Mouse (Mus musculus): ENCODE data around the gene Il1r1.

Gene Il1r1

DNA sequence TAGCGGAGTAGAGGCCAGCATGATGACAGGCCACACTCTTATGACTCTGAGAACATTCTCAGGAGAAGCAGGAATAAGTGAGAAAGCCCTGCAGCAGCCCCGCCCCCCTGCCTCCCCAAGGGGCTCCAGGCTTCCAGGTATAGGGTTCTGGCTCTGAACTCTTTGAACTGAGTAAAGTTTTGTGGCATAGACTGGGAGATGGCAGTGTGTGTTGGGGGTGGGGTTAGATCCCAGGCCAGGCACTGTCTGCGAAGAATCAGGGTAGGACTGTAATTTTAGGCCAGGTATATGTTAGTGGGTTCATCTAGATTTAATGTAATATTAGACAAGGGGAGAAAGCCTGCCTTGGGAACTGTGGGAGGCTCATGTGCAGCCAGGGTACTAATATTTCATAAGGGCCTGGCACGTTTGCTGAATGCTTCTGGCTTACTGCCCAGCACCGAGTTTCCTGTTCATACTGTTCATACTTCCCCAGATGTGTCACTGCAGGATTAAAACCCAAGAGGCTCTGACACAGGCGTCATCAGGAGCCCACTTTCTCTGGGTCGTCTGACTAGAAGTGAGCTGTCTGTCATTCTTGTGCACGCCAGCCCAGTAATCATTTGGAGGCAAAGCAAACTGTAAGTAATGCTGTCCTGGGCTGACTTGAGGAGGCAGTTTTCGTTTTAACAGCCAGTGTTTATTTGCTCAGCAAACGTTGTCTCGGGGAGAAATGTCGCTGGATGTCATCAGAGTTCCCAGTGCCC lies at the start of gene Il1r1:
Gene Il1r1 (plus strand): TSS at position 542 of the 746 bp plus-strand sequence.
- peak; percentile 59 for DNase-seq (ENCODE audit: inconsistent ontology term)

DNA sequence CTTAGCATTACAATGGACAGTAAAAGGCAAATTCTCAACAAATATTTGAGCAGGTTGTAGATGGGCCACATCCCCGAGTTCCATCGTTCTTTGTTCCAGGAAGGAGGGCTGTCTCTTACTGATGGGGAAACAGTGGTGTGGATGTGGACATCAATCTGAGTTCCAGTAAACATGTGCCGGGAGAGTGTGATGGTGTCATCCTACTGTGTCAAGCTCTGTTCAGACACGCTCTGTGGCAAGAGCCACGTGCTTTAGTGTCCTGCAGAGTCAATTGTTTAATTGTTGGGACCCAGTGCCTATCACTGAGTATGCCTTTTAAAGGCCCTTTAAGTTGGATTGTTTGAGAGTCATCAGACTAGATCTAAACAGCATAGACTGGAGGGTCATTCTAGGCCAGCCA lies 49.8 kb upstream of the Il1r1 start:
- no peak for DNase-seq (ENCODE audit: inconsistent ontology term)

DNA sequence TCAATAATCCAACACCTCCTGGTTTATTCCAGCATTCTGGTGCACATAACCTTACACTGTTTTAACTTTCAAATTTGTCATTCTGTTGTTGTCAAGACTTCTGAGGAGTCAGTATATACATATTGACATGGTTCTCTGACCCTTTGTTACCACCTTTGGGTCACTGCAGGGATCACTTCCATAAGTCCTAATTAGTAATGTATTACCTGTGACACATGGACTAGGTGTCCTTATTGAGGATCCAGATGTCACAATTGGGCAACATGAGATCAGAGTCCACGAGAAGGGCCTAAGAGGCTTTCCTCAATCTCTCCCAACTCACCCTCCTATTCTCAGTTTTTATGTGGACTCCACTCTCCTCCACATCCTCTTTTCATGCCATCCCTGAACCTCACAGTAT lies 49.1 kb upstream of the Il1r1 start:
- no peak for DNase-seq (ENCODE audit: inconsistent ontology term)

DNA sequence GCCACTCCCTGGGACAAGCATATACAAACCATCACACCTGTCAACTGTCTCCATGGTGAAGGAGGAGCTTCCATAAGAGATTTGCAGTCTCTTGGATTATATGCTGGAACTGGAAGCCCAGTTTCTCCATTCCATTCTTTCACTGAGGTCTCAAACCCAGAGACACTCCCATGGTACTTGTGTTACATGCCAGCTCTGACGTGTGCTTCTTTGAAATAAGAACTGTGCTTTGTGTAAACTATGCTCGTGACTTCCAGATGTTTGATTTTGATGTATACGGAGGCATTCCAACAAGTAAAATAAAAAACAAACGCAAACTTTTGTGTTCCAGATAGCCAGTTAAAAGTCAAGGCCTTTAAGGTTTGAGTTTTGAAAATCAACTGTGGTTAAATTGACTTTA lies 45.8 kb upstream of the Il1r1 start:
- DNase-seq (ENCODE audit: inconsistent ontology term), result no peak

DNA sequence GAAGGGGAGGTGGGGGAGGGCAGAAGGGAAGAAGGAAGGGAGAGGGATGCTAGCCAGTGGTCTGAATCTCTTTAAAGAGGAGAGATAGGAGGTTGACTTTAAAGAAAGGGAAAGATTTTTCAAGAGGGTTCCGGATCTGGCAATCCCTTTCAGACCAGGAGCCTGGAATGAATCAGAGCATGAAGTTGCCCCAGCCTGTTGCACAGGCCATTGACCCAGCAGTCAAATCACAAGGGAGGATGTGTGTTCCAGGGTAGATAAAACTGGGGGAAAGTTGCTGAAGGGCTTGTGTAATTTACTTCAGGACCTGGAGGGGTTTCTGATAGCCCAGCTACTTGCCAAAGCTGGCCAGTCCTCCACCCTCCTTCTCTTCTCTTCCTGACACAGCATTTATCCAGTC lies 45.4 kb upstream of the Il1r1 start:
- DNase-seq (ENCODE audit: inconsistent ontology term), result peak; percentile 40

DNA sequence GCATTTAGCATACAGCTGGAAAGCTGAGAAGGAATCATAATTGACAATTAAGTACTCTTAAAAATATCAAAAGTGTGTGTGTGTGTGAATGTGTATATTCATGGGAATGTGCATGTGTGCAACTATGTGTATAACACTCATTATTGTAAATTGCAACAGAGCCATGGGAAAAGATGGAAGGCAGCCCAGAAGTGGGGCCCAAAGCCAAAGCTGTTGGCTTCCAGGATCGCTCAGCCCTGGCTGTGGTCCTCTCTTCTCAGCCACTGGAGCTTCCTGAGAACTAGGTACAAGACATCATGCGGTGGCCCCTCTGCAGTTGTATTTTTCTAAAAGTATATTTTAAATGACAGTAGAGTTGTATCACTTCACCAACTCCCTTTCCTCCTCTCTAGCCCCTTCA lies 44.0 kb upstream of the Il1r1 start:
- peak; percentile 30 for DNase-seq (ENCODE audit: inconsistent ontology term)

DNA sequence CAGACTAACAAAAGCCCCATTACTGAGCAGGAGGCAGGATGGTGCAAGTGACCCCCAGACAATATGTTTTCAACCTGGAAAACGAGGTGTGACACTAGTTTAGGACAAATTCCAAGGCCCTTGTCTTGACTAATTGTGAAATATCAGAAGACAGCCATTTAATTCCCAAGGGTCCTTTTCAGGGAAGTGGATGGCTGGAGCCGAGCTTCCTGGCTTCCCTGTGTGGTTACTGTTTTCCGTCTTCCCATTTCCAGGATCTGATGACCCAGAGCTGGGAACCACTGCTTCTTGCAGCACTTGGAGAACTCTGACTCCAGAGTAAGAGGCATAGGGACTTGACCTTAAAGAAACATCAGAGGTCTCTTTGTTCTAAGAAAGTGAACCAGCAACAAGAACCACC lies 43.2 kb upstream of the Il1r1 start:
- no peak for DNase-seq (ENCODE audit: inconsistent ontology term)

DNA sequence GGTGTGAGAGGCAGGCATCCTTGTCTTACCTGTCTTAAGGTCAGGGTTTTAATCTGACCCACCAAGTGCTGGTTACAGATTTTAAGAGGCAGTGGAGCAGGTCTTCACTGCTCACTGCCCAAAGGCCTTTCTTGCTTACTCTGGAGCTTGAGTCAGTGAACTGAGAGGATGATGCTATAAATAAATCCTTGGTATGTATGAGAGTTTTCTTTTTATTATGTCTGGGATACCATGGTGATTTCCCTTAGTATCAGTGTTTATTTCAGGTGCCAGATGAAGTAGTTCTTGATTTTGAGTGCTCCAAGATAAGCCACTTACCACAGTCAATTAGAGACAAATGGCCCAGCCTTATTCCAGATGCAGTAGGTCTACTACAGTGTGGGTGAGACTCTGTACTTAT lies 41.5 kb upstream of the Il1r1 start:
- DNase-seq (ENCODE audit: inconsistent ontology term), result no peak

DNA sequence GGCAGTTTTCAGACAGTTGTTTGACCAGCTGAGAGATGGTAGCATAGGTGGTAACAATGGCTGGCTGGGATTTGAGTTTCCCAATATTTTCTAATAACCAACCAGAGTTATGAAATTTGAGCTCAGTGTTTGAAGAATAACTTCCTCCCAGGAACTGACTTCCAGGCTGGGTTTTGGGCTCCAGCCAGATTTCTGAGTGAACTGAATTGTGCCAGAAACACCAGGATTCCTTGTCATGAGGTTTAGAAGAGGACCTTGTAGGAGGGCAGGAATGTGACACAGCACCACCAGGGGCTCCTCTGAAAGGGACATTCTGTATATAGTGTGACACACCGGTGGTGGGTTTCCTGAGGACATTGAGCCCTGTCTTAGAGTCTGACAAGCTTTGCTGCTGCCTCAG lies 36.9 kb upstream of the Il1r1 start:
- DNase-seq (ENCODE audit: inconsistent ontology term), result peak; percentile 80

DNA sequence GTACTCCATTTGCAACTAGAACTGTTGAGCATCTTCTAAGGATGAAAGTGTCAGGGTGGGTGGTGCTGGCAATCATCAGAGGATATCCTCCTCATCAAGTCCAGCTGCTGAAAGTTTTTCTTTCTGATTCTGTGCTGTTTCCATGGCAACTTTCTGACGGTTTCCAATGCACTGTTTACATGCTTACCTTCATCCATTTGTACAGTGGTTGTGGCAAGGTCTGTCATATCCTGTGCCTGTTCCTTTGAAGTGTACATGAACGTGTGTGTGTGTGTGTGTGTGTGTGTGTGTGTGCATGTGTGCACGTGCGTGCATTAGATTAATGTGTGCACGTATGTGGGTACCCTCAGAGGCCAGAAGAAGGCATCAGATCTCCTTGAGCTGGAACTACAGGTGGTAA lies 34.9 kb upstream of the Il1r1 start:
- DNase-seq (ENCODE audit: inconsistent ontology term), result no peak

DNA sequence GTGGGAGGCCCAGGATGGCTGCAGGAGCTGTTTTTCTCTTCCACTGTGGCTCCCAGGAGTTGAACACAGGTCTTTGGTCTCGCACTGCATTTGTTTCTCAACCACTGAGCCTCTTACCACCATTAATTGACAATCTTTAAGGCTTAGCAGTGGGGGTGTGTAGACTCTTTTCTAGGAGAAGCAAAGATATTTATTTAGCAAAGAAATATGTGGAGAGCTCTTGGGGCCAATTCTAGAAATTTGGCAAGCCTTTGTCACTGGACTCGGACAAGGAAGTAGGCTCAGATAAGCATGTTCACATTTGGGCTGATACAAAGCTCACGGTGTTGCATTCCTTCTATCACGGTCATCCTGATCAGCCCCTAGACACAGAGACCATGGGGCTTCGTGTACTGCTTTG lies 34.0 kb upstream of the Il1r1 start:
- DNase-seq (ENCODE audit: inconsistent ontology term), result no peak

DNA sequence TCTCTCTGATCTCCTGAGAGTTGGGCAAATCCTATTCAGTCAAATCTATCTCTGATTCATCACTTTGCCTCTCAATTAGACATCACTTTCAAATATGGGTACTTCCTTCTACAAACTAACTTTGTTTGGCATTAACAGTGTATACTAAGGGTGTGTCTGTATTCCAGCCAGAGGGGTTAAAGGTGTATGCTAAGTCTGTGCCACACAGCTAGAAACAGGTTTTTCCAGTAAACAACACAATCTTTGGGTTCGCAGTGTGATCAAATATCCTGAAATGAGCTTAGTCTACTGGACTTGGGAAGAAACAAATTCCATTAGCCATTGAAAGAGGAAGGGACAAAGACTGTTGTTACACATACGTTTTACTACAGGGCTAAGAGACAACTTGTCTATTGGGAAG lies 30.6 kb upstream of the Il1r1 start:
- DNase-seq (ENCODE audit: inconsistent ontology term), result no peak

DNA sequence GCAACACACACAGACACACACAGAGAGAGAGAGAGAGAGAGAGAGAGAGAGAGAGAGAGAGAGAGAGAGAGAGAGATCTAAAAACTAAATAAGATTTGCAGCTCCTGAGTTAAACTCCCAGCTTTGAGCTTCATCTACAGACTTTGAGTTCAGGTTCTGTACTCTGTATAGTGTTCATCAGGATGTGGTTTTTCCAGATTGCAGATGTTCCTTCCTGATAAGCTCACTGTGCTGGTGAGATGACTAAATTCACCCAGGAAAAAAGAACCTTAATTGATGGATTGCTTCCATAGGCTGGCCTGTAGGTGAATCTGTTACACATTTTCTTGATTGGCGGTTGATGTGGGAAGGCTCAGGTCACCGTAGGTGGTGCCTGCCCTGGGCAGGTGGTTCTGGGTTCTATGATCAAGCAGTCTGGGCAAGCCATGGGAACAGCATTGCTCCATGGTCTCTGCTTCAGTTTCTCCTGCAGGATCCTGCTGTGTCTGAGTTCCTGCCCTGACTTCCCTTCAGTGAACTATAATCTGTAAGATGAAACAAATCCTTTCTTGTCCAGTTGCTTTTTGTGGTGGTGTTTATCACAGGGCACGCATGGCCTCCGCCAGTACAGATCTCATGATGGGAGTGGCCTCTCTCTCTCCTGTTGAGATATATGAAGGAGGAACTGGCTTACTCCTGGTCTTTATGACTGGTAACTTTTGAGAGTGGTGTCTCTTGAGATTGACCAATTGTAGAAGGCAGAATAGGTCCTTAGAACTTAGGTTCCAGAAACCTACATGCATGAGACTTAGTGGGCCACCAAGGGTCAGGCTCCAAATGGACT lies 11.3 kb upstream of the Il1r1 start:
- no peak for DNase-seq (ENCODE audit: inconsistent ontology term)

DNA sequence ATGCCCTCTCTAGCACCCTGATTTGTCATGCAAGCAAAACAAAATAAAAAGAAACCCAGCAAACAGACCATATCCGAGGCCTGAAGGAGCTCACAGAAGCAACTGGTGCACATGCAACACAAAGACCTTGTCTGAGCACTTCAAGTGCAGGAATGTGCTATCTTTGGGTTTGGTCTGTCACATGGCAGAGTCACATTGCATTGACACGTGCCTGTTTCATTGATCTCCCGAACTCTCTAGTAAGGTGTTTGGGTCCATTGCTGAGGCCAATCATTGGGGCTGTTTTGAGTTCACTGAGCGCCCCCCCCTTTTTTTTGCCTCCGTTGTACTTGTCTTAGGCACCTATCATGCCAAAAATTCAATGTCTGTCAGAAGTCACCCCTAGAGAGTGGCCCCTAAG lies 7.4 kb upstream of the Il1r1 start:
- DNase-seq (ENCODE audit: inconsistent ontology term), result no peak

DNA sequence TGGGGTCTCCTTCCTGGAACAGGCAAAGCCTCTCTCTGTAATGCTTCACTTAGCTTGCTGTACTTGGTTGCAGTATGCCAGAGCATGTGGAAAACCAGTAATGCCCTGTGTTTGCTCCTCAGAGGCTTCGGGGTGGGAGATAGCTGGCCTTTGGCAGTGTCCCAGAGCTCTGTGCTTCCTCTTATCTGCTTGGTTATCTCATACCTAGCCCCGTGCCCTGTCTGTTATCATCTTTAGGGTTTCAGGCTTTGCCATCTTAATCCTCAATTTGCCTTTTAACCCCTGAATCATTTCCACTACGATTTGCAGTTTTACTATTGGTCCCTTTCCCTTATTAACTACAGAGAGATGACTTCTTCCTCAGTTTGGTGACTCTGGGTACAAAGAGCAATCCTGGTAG lies 6.3 kb upstream of the Il1r1 start:
- DNase-seq (ENCODE audit: inconsistent ontology term), result no peak

DNA sequence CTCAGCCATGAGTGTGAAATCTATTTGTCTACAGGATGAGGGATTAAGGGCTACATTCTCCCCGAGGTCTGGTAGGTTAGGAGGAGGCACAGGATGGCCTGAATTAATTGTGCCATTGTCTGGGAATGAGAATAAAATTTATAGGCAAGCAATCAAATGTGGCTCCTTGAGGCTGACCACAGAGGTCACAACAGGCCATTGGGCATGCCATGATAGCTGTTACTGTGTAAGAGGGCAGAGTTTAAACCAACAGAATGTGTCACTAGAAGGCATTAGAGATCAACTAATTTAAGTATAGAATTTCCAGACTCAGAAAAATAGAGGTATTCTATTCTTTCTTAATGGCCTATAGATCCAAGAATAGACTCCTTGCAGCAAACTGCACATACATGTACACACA lies 4.3 kb upstream of the Il1r1 start:
- DNase-seq (ENCODE audit: inconsistent ontology term), result no peak

DNA sequence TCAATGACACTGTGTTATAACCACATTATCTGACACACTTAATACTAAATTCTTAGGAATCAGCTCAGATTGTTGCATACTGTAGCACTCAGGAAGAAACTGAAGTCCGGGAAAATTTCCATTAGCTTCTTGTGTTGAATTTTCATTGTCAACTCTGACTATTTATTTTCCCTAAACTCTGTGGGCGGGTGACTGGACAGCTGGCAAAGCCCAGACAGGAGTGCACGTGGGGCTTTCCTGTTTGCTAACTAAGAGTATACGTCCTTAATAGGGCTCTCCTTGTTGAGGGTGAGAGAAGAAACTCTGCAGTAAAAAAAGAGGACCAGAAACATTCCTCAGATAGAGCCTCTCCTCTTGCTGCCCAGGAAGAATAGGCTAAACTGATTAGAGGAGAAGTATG lies 3.0 kb upstream of the Il1r1 start:
- DNase-seq (ENCODE audit: inconsistent ontology term), result no peak

DNA sequence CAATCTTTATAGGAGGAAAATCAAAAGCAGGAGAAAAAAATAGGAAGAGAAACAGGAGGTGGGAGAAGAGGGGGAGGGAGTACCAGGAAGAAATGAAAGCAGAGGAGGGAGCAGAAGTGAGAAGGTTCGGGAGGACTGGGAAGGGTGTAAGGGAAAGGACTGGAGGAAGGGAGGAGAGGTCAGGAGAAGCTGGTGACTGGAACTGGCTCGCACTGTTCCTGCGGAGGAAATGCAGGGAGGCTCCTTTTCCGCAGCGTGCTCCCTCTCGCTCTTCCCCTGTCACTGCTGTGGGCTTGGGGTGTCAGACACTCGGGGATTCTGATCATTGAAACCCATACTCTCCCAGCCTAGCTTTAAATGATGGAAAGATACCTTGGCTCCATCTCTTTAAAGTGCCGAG lies 2.2 kb upstream of the Il1r1 start:
- DNase-seq (ENCODE audit: inconsistent ontology term), result no peak

DNA sequence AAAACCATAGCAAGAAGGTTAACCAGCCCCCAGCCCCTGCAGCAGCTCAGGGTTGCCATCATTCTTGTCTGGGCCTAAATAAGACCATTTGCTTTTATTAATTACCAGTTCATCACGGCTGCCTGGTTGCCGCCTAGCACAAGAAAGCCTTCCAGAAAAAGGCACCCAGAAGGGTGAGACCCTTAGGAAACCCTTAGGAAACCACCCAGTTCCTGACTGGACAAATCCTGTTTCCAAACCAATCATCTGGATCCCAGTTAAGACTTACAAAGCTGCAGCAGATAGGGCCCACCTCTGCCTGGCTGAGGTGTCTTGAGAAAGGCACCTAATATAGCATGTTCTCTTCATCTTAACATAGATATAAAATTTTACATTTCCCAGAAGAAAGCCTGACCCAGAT lies 1.3 kb upstream of the Il1r1 start:
- no peak for DNase-seq (ENCODE audit: inconsistent ontology term)

DNA sequence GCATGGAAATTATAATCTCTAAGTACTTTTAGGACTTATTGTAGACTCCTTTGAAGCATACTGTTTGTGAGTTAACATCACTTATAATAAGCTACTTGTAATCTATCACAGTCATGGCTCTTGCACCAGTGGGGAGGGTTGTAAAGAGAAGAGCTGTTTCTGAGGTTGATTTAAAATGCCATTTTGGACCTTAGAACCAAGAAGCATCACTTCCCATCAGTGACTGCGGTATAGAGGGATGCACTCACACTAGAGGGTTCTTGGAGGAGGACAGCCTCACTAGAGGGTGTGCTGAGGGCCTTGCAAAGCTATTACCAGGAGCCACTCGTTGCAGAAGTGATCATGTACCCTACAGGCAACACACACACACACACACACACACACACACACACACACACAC lies 700 bp downstream of the Il1r1 start:
- no peak for DNase-seq (ENCODE audit: inconsistent ontology term)

DNA sequence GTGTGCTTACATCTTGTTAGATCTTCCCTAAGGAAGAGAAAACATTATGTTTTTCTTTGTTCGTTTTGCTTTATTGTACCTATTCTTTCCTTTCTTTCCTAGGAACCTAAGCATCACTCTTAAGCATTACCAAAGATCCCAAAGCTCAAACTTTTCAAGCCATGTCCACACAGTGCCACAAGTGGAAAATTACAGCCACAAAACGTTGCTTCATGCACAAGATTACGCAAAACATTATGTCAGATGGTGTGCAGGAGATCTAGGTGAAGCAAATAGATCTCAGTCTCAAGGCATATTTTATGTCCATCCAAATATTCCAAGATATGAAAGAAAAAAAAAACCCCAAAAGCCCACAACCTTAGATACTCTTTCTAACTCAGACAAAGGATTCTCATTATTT lies 4.2 kb downstream of the Il1r1 start:
- DNase-seq (ENCODE audit: inconsistent ontology term), result no peak

DNA sequence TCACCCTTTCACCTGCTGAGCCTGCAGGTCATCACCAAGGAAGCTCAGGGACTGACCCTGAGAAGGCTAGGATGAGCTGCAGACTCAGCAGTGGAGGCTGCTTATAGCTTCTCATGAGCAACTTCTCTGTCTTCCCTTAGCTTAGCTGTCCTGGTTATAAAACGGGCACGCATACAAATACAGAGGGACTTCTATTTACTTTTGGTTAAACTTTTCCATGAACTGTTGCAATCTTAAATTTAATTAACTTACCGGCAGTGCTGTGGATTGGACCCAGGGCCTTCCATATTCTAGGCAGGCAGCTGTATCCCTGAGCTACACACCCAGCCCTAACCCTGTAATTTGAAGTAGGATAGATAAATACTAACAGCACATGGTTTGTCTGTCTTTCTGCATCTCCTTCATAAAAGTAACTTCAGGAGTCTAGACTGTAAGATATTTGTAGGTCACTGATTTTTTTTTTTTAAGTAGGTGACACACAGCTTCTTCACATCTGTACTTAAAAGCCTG lies 4.9 kb downstream of the Il1r1 start:
- no peak for DNase-seq (ENCODE audit: inconsistent ontology term)

DNA sequence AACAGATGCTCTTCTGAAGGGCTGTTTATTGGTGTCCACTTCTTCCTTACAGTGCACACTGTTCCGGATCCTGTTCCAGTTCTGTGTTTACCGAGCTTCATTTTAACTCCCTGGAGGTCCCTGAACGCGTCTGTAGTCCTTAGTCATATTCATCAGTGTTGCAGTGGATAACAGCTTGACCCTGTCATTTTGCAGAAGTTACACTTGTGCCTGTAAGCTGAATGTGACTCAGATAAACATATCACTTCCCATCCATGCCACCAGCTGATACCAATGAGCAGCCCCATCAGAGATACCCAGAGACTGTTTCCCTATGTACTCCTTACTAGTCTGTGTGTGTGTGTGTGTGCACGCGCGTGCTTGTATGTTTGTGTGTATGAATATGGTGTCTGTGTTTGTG lies 5.5 kb downstream of the Il1r1 start:
- DNase-seq (ENCODE audit: inconsistent ontology term), result no peak

Measured in Muller cell, postnatal 12 days (primary cell).